Mouse (Mus musculus) left cerebral cortex, postnatal 4 days (tissue): ENCODE results near the gene Mapk14. TPM values are rescaled to one million over a fixed set of nuclear protein-coding genes. Genes with fewer than 3 reads are reported as not detected.
"Not testable (repeated sequence)": the region's sequence is repeated elsewhere in the genome, so short reads cannot be mapped to it uniquely, and the experiment has no call there.

Source experiments
- DNase-seq: peaks from one replicate; pipeline ENCODE4 v3.0.0-alpha.2; 2022
- intact Hi-C: fragments of 180-260 bp; cut with DNase I; formaldehyde crosslinking; loops from one replicate; pipeline ENCODE4 v1.15.1; 2025
- total RNA-seq, 2 experiments: library from RNA; stranded (reverse); gene quantifications; 2 replicates each; pipeline ENCODE4 v1.2.3; 2021

Gene Mapk14
- total RNA-seq, 2 experiments from 2014 or later: 46.5 to 53.2 TPM

GRCm38 (mm10) chr17:28697290-28698195 is 6.4 kb downstream of the Mapk14 start:
- intact Hi-C loops: no loop called here
- no peak for DNase-seq

GRCm38 (mm10) chr17:28698245-28698644 is 7.1 kb downstream of the Mapk14 start:
- no peak for DNase-seq
- intact Hi-C loops: no loop called here

GRCm38 (mm10) chr17:28698672-28699071 is 7.5 kb downstream of the Mapk14 start:
- intact Hi-C loops: no loop called here
- DNase-seq: no peak

GRCm38 (mm10) chr17:28699789-28700188 is 8.7 kb downstream of the Mapk14 start:
- DNase-seq: no peak
- intact Hi-C loops: no loop called here

GRCm38 (mm10) chr17:28701171-28701570 is 10.0 kb downstream of the Mapk14 start:
- intact Hi-C loops: no loop called here
- no peak for DNase-seq

GRCm38 (mm10) chr17:28701737-28702136 is 10.6 kb downstream of the Mapk14 start:
- no peak for DNase-seq
- intact Hi-C loops: no loop called here

GRCm38 (mm10) chr17:28702646-28703045 is 11.5 kb downstream of the Mapk14 start:
- no peak for DNase-seq
- intact Hi-C loops: no loop called here

GRCm38 (mm10) chr17:28706697-28707096 is 15.6 kb downstream of the Mapk14 start:
- no peak for DNase-seq
- intact Hi-C loops: no loop called here

- intact Hi-C loops: no loop called here
- no peak for DNase-seq
Observed at GRCm38 (mm10) chr17:28707136-28707627, 16.1 kb downstream of the Mapk14 start.

GRCm38 (mm10) chr17:28707816-28708215 is 16.7 kb downstream of the Mapk14 start:
- no peak for DNase-seq
- intact Hi-C loops: no loop called here

GRCm38 (mm10) chr17:28708989-28709388 is 17.9 kb downstream of the Mapk14 start:
- intact Hi-C loops: no loop called here
- no peak for DNase-seq

GRCm38 (mm10) chr17:28709552-28710290 is 18.6 kb downstream of the Mapk14 start:
- DNase-seq: no peak
- intact Hi-C loops: no loop called here

- DNase-seq: no peak
Observed at GRCm38 (mm10) chr17:28710291-28710688, 19.2 kb downstream of the Mapk14 start.

GRCm38 (mm10) chr17:28711237-28711636 is 20.1 kb downstream of the Mapk14 start:
- intact Hi-C loops: no loop called here
- DNase-seq: no peak

More at GRCm38 (mm10) chr17:28710291-28710688, 19.2 kb downstream of the Mapk14 start:
- intact Hi-C loops: no loop called here

- intact Hi-C loops: no loop called here
- no peak for DNase-seq
Observed at GRCm38 (mm10) chr17:28712305-28712704, 21.2 kb downstream of the Mapk14 start.

GRCm38 (mm10) chr17:28714006-28714405 is 22.9 kb downstream of the Mapk14 start:
- intact Hi-C loops: no loop called here
- DNase-seq: no peak

GRCm38 (mm10) chr17:28715832-28716548 is 24.9 kb downstream of the Mapk14 start:
- no peak for DNase-seq
- intact Hi-C loops: no loop called here

GRCm38 (mm10) chr17:28717535-28717934 is 26.4 kb downstream of the Mapk14 start:
- DNase-seq: no peak
- intact Hi-C loops: no loop called here

- intact Hi-C loops: no loop called here
- DNase-seq: no peak
Observed at GRCm38 (mm10) chr17:28725783-28726182, 34.7 kb downstream of the Mapk14 start, which contains the start of gene AC170998.1. Gene AC170998.1, plus strand, starts transcription at chr17:28726083.

- intact Hi-C loops, DNase-seq: not testable (repeated sequence)
Observed at GRCm38 (mm10) chr17:28727511-28727910, 36.4 kb downstream of the Mapk14 start.
